Mouse (Mus musculus) erythroblast, embryonic 14.5 days (primary cell): ENCODE data around the gene Zcchc24. TPM values are rescaled to one million over a fixed set of nuclear protein-coding genes. Genes with fewer than 3 reads are reported as not detected.

ENCODE experiments used
- H3K27me3 ChIP-seq: 2 replicates; pipeline ENCODE4 v1.6.1; 2012; ENCODE audit warnings: inconsistent platforms; ENCODE audit not compliant: control insufficient read depth
- H3K36me3 ChIP-seq: 2 replicates; pipeline ENCODE4 v1.6.1; 2012; ENCODE audit warnings: mild to moderate bottlenecking, inconsistent platforms; ENCODE audit not compliant: control insufficient read depth
- H3K4me1 ChIP-seq: 2 replicates; pipeline ENCODE4 v1.6.1; 2012; ENCODE audit warnings: inconsistent platforms; ENCODE audit not compliant: control insufficient read depth
- H3K4me3 ChIP-seq: replicated peaks from 2 replicates; pipeline ENCODE3; 2012; ENCODE audit warnings: moderate library complexity, mild to moderate bottlenecking, inconsistent platforms
- H3K9me3 ChIP-seq: 2 replicates; pipeline ENCODE4 v1.6.1; 2012; ENCODE audit warnings: low read length, inconsistent platforms, mixed read lengths; ENCODE audit not compliant: control insufficient read depth
- GATA1 ChIP-seq: IDR thresholded peaks from 2 replicates; pipeline ENCODE4 v1.6.1; 2012; ENCODE audit warnings: low read length, inconsistent platforms, mixed read lengths
- TAL1 ChIP-seq: IDR thresholded peaks from 3 replicates; pipeline ENCODE4 v1.6.1; 2012; ENCODE audit warnings: low read length, inconsistent platforms, mixed read lengths
- polyA plus RNA-seq: library from polyadenylated mRNA; stranded (reverse); fragments of >175 nt; gene quantifications from 2 replicates; pipeline ENCODE4 v1.2.3, GENCODE M21; 2012

Zcchc24 gene
- polyA plus RNA-seq, 1 experiment, result 0.04 TPM

- peaks cover 20% of the 10 kb centered on the region for H3K36me3 ChIP-seq
- H3K27me3 ChIP-seq, result no peaks in the 10 kb centered on the region
- no peaks in the 10 kb centered on the region for H3K9me3 ChIP-seq
- no peak for TF ChIP-seq GATA1
- TF ChIP-seq TAL1, result no peak
- no peak overlapping the region for H3K4me3 ChIP-seq
- peaks cover 15% of the 10 kb centered on the region for H3K4me1 ChIP-seq
These were observed 101.3 kb downstream of the Zcchc24 start for GRCm38 (mm10) chr14:25667587-25667986.

GRCm38 (mm10) chr14:25666668-25667376, 102.0 kb downstream of the Zcchc24 start:
- peaks cover 28% of the 10 kb centered on the region for H3K36me3 ChIP-seq

DNA sequence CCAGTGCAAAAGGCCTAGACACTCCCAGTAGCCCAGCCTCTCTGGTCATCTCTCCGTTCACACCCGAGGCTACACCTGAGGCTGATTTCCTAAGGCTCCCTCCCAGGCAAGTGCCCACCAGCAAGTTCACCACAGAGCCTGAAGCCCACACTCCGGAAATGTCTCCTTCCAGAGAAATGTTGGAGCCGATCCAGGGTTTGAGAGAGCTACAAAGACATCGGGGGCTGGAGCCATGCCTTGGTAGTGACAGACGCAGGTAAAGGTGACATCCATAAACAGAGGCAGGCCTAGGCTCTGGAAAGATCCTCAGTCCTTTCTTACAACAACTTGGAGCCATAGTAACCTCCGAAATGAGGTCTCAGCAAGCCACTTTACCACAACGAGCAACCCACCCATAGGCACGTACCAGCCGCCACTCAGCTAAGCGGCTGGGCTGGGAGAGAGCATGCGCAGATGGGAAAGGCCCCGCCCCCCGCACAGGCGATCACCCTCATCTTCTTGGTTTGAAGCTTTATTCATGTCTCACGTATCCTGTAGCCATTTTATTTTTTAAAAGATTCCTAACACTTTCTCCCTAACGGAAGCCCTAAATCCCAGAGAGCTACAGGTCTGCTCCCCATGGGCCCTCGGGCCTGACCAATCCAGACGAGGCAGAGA, 103.4 kb downstream of the Zcchc24 start:
- no peaks in the 10 kb centered on the region for H3K27me3 ChIP-seq
- TF ChIP-seq TAL1 (no peak), GATA1 (no peak)
- H3K4me1 ChIP-seq, result peaks cover 15% of the 10 kb centered on the region
- no peaks in the 10 kb centered on the region for H3K9me3 ChIP-seq
- H3K4me3 ChIP-seq, result no peak overlapping the region
- H3K36me3 ChIP-seq, result peaks cover 37% of the 10 kb centered on the region

More at GRCm38 (mm10) chr14:25666668-25667376, 102.0 kb downstream of the Zcchc24 start:
- Histone ChIP-seq H3K4me1 (peaks cover 15% of the 10 kb centered on the region), H3K27me3 (no peaks in the 10 kb centered on the region), H3K4me3 (no peak overlapping the region), H3K9me3 (no peaks in the 10 kb centered on the region)
- no peak for TF ChIP-seq TAL1
- no peak for TF ChIP-seq GATA1

GRCm38 (mm10) chr14:25664310-25664695, 104.5 kb downstream of the Zcchc24 start:
- H3K36me3 ChIP-seq, result peaks cover 40% of the 10 kb centered on the region
- peaks cover 15% of the 10 kb centered on the region for H3K4me1 ChIP-seq

GRCm38 (mm10) chr14:25663649-25664309, 105.1 kb downstream of the Zcchc24 start:
- Histone ChIP-seq H3K9me3 (no peaks in the 10 kb centered on the region), H3K36me3 (peaks cover 45% of the 10 kb centered on the region), H3K4me3 (no peak overlapping the region), H3K4me1 (peaks cover 15% of the 10 kb centered on the region), H3K27me3 (no peaks in the 10 kb centered on the region)
- TF ChIP-seq GATA1, result no peak

More at GRCm38 (mm10) chr14:25664310-25664695, 104.5 kb downstream of the Zcchc24 start:
- H3K4me3 ChIP-seq, result no peak overlapping the region
- H3K27me3 ChIP-seq, result no peaks in the 10 kb centered on the region
- TF ChIP-seq GATA1 (no peak), TAL1 (no peak)
- no peaks in the 10 kb centered on the region for H3K9me3 ChIP-seq

Other genes starting within 250 kb of the Zcchc24 start
- 0.67 and 0.71 TPM in 2 replicates for gene Ppif, start 74.9 kb downstream of the Zcchc24 start, polyA plus RNA-seq
- 0.39 and 0.42 TPM in 2 replicates for gene Anxa11, start 73.1 kb upstream of the Zcchc24 start, polyA plus RNA-seq
- not detected in 2 replicates for gene Plac9a, start 134.1 kb upstream of the Zcchc24 start, polyA plus RNA-seq
- gene Tmem254a, start 158.6 kb upstream of the Zcchc24 start, polyA plus RNA-seq, result 0.05 and 0.06 TPM in 2 replicates
- gene Cphx1, start 169.3 kb upstream of the Zcchc24 start, polyA plus RNA-seq, result not detected in 2 replicates
- not detected in 2 replicates for gene Duxbl1, start 209.5 kb upstream of the Zcchc24 start, polyA plus RNA-seq